Mouse (Mus musculus): ENCODE data around the gene Postn.
A peak's percentile ranks its signal among the peaks of the same experiment; 100 is the strongest.

The Postn gene

GRCm38 (mm10) chr3:54360897-54361296, at the start of gene Postn:
Gene Postn (plus strand): TSS chr3:54361109.
- no peak for DNase-seq (ENCODE audit: low spot score in 2 of 2)

- no peak for DNase-seq (ENCODE audit: low spot score in 2 of 2)
Measured at GRCm38 (mm10) chr3:54314055-54314454, 46.9 kb upstream of the Postn start.

GRCm38 (mm10) chr3:54352891-54353652, 7.8 kb upstream of the Postn start:
- DNase-seq (ENCODE audit: low spot score in 2 of 2): peak; percentile 0 to 30

GRCm38 (mm10) chr3:54357561-54357960, 3.3 kb upstream of the Postn start:
- DNase-seq (ENCODE audit: low spot score in 2 of 2): no peak

GRCm38 (mm10) chr3:54358463-54359189, 2.3 kb upstream of the Postn start:
- DNase-seq (ENCODE audit: low spot score in 2 of 2): no peak

- no peak for DNase-seq (ENCODE audit: low spot score in 2 of 2)
Measured at GRCm38 (mm10) chr3:54361656-54362055, 747 bp downstream of the Postn start.

GRCm38 (mm10) chr3:54371015-54371414, 10.1 kb downstream of the Postn start:
- DNase-seq (ENCODE audit: low spot score in 2 of 2): no peak

GRCm38 (mm10) chr3:54372625-54373024, 11.7 kb downstream of the Postn start:
- no peak for DNase-seq (ENCODE audit: low spot score in 2 of 2)

- no peak for DNase-seq (ENCODE audit: low spot score in 2 of 2)
Measured at GRCm38 (mm10) chr3:54376014-54376413, 15.1 kb downstream of the Postn start.

- DNase-seq (ENCODE audit: low spot score in 2 of 2): no peak
Measured at GRCm38 (mm10) chr3:54377647-54378046, 16.7 kb downstream of the Postn start.

- no peak for DNase-seq (ENCODE audit: low spot score in 2 of 2)
Measured at GRCm38 (mm10) chr3:54378135-54378534, 17.2 kb downstream of the Postn start.

GRCm38 (mm10) chr3:54379981-54380380, 19.1 kb downstream of the Postn start:
- DNase-seq (ENCODE audit: low spot score in 2 of 2): no peak

GRCm38 (mm10) chr3:54399321-54399720, 38.4 kb downstream of the Postn start:
- no peak for DNase-seq (ENCODE audit: low spot score in 2 of 2)

- DNase-seq (ENCODE audit: low spot score in 2 of 2): no peak
Measured at GRCm38 (mm10) chr3:54399911-54400310, 39.0 kb downstream of the Postn start.

GRCm38 (mm10) chr3:54400617-54401016, 39.7 kb downstream of the Postn start:
- no peak for DNase-seq (ENCODE audit: low spot score in 2 of 2)

- DNase-seq (ENCODE audit: low spot score in 2 of 2): no peak
Measured at GRCm38 (mm10) chr3:54401706-54402105, 40.8 kb downstream of the Postn start.

- no peak for DNase-seq (ENCODE audit: low spot score in 2 of 2)
Measured at GRCm38 (mm10) chr3:54403791-54404190, 42.9 kb downstream of the Postn start.

- DNase-seq (ENCODE audit: low spot score in 2 of 2): no peak
Measured at GRCm38 (mm10) chr3:54406567-54406966, 45.7 kb downstream of the Postn start.

- no peak for DNase-seq (ENCODE audit: low spot score in 2 of 2)
Measured at GRCm38 (mm10) chr3:54411052-54411451, 50.1 kb downstream of the Postn start.

- no peak for DNase-seq (ENCODE audit: low spot score in 2 of 2)
Measured at GRCm38 (mm10) chr3:54412885-54413583, 52.1 kb downstream of the Postn start.

- no peak for DNase-seq (ENCODE audit: low spot score in 2 of 2)
Measured at GRCm38 (mm10) chr3:54413584-54413897, 52.6 kb downstream of the Postn start.

GRCm38 (mm10) chr3:54414386-54414785, 53.5 kb downstream of the Postn start:
- DNase-seq (ENCODE audit: low spot score in 2 of 2): no peak
